Mouse (Mus musculus) myocyte (in vitro differentiated cells): ENCODE results near the gene Ptges2.

Source experiments
- CEBPB ChIP-seq: IDR thresholded peaks from 2 replicates; pipeline ENCODE4 v1.6.1; 2011; ENCODE audit warnings: mild to moderate bottlenecking, moderate library complexity; ENCODE audit not compliant: poor library complexity, insufficient read depth, severe bottlenecking
- POLR2A ChIP-seq: IDR thresholded peaks from one replicate; pipeline ENCODE4 v1.6.1; 2011; ENCODE audit warnings: low read depth, mild to moderate bottlenecking, control low read depth, moderate library complexity; ENCODE audit not compliant: insufficient read length
- USF1 ChIP-seq: IDR thresholded peaks from one replicate; pipeline ENCODE4 v1.6.1; 2011; ENCODE audit warnings: low read depth, mild to moderate bottlenecking, control low read depth, moderate library complexity

DNA sequence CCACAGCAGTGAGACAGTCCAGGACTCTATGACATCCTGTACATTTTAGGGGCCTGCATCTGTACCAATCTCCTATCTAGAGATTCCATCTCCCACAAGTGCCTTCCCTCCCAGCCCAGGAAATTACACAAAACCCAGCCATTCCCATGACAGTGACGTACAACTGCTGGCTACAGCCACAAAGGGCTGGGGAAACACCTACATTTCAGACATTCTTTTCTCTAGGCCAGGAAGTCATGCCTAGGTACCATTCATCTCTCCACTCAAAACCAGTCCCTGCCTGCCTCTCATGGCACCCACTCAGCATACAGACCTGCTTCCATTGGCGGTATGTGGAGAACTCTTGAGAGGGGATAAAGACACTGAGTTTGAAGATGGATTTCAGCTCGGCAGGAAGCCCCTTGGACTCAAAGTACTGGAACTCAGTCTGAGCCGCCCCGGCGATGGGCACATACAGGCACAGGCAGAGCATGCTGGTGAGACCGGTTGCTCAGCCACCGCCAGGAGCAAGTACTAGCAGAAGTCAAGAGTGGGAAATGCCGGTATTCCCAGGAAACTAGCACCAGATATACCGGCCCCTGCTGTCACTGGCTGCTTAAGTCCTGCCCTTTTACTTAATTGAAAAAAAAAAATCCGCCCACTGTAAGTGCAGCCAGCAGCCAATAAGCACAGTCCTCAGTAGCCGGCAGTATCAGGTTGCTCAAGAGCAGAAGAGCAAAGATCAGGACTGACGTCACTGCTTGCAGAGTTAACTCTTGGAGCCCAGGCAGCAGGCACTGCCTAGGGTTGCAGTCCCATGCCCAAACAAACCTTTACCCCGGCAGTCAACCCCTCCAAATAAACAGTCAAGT lies 28.0 kb downstream of the Ptges2 start:
- TF ChIP-seq POLR2A (peak; percentile 38), CEBPB (peak; percentile 70), USF1 (no peak)
